Mouse (Mus musculus): ENCODE data around the gene Casd1.
"Not testable (repeated sequence)": the region's sequence is repeated elsewhere in the genome, so short reads cannot be mapped to it uniquely, and the experiment has no call there.

Casd1 gene

GRCm38 (mm10) chr6:4617911-4618310, 17.3 kb downstream of the Casd1 start:
- DNase-seq, result no peak

- DNase-seq, result no peak
Measured at GRCm38 (mm10) chr6:4631464-4631863, 30.8 kb downstream of the Casd1 start.

- no peak for DNase-seq
Measured at GRCm38 (mm10) chr6:4633189-4633588, 32.5 kb downstream of the Casd1 start.

DNA sequence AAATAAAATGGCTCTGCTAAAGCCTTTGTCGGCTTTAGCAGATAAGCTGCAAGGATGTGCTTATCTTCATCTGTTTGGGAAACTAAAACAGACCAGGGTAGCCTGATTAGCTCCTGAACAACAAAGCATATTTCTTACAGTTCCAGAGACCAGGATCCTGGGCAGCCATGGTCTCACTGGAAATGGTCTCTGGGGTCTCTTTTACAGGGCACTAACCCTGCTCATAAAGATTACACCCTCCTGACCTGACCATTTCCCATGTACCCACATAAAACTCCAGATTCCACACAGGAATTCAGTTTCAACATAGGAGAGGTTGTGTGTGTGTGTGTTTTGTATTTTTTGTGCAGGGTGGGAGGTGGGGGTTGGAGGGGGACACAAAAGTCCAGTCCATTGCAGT, 34.2 kb downstream of the Casd1 start:
- DNase-seq, result no peak

- no peak for DNase-seq
Measured at GRCm38 (mm10) chr6:4642068-4642467, 41.4 kb downstream of the Casd1 start.

DNA sequence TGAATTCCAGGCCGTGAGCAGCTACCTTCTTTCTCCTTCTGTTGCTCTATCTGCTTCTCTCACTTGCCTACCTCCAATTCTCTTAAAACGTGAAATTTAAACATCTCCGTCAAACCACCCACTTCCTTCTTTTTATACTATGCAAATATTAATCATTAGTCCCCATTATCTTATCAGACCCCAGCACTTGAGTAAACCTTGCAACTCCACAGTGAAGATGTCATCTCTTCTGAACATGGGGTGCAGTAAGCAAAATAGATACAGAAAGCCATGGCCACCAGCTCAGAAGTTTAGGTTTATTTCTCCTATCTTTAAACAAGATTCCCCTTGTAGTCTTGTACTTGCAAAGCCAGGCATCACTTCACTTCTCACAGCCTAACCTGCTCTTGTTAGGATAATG, 46.7 kb downstream of the Casd1 start:
- no peak for DNase-seq

DNA sequence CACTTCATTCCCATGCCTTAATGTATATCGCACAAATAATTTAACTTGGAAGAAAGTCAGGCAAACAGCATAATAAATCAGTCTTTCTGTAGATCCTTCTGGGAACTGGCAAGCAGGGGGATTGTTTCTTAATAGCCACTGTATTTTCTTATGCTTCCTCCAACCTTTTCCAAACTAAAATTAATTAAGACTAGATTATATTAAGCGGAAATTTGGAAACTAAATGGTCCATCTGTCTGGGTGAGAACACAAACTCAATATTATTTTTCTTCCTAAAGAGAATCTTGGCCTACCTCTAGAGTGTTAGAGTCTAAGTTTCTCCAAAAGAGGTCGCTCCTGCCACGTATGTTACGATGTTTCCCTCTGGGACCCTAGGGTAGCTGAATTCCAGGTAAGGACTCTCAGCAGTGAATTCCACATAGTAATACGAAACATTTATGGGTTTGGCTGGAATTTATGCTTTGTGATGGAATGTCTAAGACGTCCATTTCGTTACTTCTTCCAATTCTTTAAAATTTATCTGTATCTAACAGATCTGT, 52.0 kb downstream of the Casd1 start:
- no peak for DNase-seq

DNA sequence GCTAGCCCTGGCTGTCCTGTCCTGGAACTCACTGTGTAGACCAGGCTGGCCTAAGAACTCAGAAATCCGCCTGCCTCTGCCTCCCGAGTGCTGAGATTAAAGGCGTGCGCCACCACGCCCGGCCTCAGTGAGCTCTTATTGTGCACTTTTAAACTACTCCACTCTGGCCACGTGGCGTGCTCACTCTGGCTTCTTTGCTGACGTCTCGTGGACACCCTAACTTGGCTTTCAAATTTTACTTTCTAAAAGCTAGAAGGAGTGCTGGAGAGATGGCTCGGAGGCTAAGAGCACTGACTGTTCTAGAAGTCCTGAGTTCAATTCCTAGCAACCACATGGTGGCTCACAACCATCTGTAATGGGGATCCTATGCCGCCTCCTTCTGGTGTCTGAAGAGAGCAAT, 53.1 kb downstream of the Casd1 start:
- not testable (repeated sequence) for DNase-seq

- DNase-seq, result no peak
Measured at GRCm38 (mm10) chr6:4655466-4655865, 54.8 kb downstream of the Casd1 start.

DNA sequence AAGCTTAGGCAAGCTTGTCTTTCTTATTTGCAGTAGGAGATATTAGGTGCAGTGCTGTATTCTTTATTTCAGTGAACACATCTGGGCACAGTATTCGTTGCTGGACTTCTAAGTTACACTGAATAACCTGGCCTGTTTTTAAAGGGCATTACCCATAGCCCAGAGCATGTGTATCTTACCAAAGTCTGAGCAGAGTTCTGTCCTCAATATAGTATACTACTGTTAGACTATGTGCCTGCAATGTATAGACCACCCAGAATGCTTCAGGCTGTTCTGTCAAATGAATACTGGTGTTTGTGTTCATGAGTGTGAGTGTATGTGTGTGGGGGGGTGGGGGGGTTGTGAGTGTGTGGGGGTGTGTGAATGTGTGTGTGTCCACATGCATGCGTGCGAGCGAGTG, 55.3 kb downstream of the Casd1 start:
- DNase-seq, result no peak

GRCm38 (mm10) chr6:4658861-4659260, 58.2 kb downstream of the Casd1 start:
- no peak for DNase-seq

- DNase-seq, result no peak
Measured at GRCm38 (mm10) chr6:4663516-4663915, 62.9 kb downstream of the Casd1 start.

GRCm38 (mm10) chr6:4664313-4664712, 63.7 kb downstream of the Casd1 start:
- no peak for DNase-seq

DNA sequence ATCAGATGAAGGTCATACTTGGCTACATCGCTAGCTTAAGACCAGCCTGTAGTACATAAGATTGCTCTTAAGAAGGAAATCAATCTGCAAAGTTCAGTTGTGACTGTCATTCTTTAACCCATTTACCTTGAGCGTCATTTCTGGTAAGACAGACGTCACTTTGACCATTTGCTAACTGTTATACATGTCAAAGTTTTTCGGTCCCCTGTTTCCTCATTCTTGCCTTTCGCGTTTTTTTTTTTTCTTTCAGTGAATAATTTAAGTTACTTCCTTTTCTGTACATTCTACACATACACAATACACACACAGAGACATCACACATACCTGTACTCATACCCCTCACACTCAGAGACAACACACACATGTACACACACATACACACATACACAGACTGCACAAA, 64.5 kb downstream of the Casd1 start:
- DNase-seq, result no peak

DNA sequence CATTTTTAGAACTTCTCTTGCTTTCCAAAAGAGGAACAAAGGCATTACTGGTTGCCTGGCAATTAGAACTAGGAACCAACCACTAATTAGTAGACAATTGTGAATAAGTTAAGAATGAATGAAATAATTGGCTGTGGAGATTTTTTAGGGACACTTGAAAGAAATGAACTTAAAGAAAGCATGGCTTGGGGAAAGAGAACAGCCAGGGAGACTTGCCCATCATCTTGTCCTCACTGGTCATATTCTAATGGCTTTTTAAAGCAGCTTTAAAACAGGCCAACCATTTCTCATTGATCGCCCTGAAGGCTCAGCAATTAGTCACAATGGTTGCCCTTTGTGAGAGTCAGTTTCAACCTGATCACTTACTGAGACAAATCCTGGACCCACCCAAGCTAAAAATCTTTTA, 76.7 kb downstream of the Casd1 start:
- no peak for DNase-seq

DNA sequence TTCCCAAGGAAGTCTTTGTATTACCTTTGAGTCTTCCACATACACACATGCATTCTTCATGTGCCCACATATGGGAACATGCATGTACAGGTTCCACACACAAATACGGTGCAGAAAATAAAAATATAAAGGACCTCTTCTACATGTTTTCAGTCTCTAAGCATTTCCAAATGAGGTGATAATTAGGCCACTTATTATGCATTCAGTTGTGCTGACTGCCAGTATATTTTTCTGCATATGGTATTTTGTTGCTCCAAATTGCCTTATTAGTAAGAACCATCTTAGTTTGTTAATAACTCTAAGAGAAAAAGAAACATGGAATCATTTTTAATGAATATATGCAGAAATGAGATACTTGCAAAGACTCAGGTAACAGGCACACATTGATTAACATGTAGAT, 79.3 kb downstream of the Casd1 start:
- no peak for DNase-seq

DNA sequence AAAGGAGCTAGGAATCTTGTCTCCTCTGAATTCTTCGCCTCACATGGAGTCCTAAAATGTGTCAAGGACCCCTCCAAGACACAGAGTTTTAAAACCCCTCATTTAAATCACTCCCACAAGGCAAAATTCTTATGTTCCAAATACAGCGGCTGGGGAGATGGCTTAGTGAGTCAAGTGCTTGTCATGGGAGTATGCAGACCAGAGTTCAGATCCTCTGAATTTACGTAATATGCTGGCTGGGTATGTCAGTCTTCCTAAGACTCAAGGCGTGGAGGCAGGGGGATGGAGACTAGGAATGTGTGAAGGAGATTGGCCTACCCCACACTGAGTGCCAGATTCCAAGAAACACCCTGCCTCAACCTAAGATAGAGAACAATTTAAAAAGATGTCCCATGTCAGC, 79.9 kb downstream of the Casd1 start:
- DNase-seq, result no peak

- no peak for DNase-seq
Measured at GRCm38 (mm10) chr6:4684706-4685340, 84.2 kb downstream of the Casd1 start.

- DNase-seq, result no peak
Measured at GRCm38 (mm10) chr6:4690438-4690837, 89.8 kb downstream of the Casd1 start.
